Mouse (Mus musculus) spleen, postnatal 14 days (tissue): ENCODE results near the gene Pnma1.

Experiments used
- DNase-seq, 2 experiments: peaks; one replicate each; pipeline ENCODE4 v3.0.0; 2021 to 2022; ENCODE audit warnings: low spot score in 2 of 2

Gene Pnma1

GRCm38 (mm10) chr12:84154786-84155522 lies 6.7 kb upstream of the Pnma1 start:
- DNase-seq = no peak

GRCm38 (mm10) chr12:84153414-84153813 lies 5.1 kb upstream of the Pnma1 start:
- DNase-seq = no peak

- DNase-seq = no peak
Observed at GRCm38 (mm10) chr12:84152352-84153190, 4.3 kb upstream of the Pnma1 start.

GRCm38 (mm10) chr12:84151911-84152310 lies 3.6 kb upstream of the Pnma1 start:
- no peak for DNase-seq

- peak; percentile 56 to 73 for DNase-seq
Observed at GRCm38 (mm10) chr12:84150976-84151375, 2.7 kb upstream of the Pnma1 start.

- no peak for DNase-seq
Observed at GRCm38 (mm10) chr12:84149971-84150370, 1.7 kb upstream of the Pnma1 start.

- no peak for DNase-seq
Observed at GRCm38 (mm10) chr12:84148622-84149012, 328 bp upstream of the Pnma1 start.

- no peak for DNase-seq
Observed at GRCm38 (mm10) chr12:84142281-84143050, 5.8 kb downstream of the Pnma1 start.

- no peak for DNase-seq
Observed at GRCm38 (mm10) chr12:84141271-84141670, 7.0 kb downstream of the Pnma1 start.

- no peak for DNase-seq
Observed at GRCm38 (mm10) chr12:84140135-84140534, 8.2 kb downstream of the Pnma1 start.

- no peak for DNase-seq
Observed at GRCm38 (mm10) chr12:84137131-84137530, 11.2 kb downstream of the Pnma1 start.

GRCm38 (mm10) chr12:84132265-84132664 lies 16.0 kb downstream of the Pnma1 start:
- peak in 1 of 2 experiments; percentile 45 for DNase-seq

- no peak for DNase-seq
Observed at GRCm38 (mm10) chr12:84129931-84130330, 18.4 kb downstream of the Pnma1 start.

- no peak for DNase-seq
Observed at GRCm38 (mm10) chr12:84128576-84128975, 19.7 kb downstream of the Pnma1 start.

GRCm38 (mm10) chr12:84126899-84127298 lies 21.4 kb downstream of the Pnma1 start:
- no peak for DNase-seq

- no peak for DNase-seq
Observed at GRCm38 (mm10) chr12:84125892-84126291, 22.4 kb downstream of the Pnma1 start.

- no peak for DNase-seq
Observed at GRCm38 (mm10) chr12:84119584-84119983, 28.7 kb downstream of the Pnma1 start.

GRCm38 (mm10) chr12:84114153-84114994 lies 33.9 kb downstream of the Pnma1 start, which contains the start of gene Dnal1:
Gene Dnal1 (plus strand): TSS chr12:84114366.
- peak; percentile 52 to 62 for DNase-seq

- no peak for DNase-seq
Observed at GRCm38 (mm10) chr12:84113676-84114075, 34.6 kb downstream of the Pnma1 start.

GRCm38 (mm10) chr12:84110814-84111213 lies 37.5 kb downstream of the Pnma1 start:
- no peak for DNase-seq

GRCm38 (mm10) chr12:84109924-84110323 lies 38.4 kb downstream of the Pnma1 start:
- no peak for DNase-seq
